Comparison of ENCODE assay signal across 30 mouse cellular contexts in genomic region chr1:53746001-53746400, GRCm38 (mm10). TPM values are rescaled to one million over a fixed set of nuclear protein-coding genes. Genes with fewer than 3 reads are reported as not detected.
"Had no signal": no experiment of that assay in that cellular context is flagged by ENCODE, and none has a peak within 500 bp of the region (broad histone marks: within the 10 kb centered on the region; RNA-seq: fewer than 3 reads in every experiment).

No protein-coding gene starts in this region.

- H3K9me3 ChIP-seq: heart, embryonic 13.5 days; heart, embryonic 15.5 days; hindbrain, embryonic 12.5 days; intestine, embryonic 15.5 days; limb, embryonic 10.5 days; limb, embryonic 12.5 days; liver, embryonic 13.5 days; liver, embryonic 15.5 days had no signal

- H3K27ac ChIP-seq: gastrocnemius, adult 2 months; heart, adult 2 months; heart, embryonic 13.5 days; heart, embryonic 15.5 days; hindbrain, embryonic 12.5 days; hindbrain, embryonic 14.5 days; intestine, embryonic 15.5 days; left cerebral cortex, adult 2 months; limb, embryonic 10.5 days; limb, embryonic 12.5 days; liver, embryonic 13.5 days; liver, embryonic 15.5 days had no signal

- ATAC-seq: hindbrain, embryonic 16.5 days; inflammation-experienced regulatory T-cells, adult 6 months; intestine, embryonic 15.5 days; intestine, postnatal 0 days; liver, postnatal 0 days had no signal

- DNase-seq: gastrocnemius, adult 2 months; gastrocnemius, postnatal 14 days; gastrocnemius, postnatal 36 days; heart, adult 11 months; heart, adult 2 months; heart, postnatal 14 days; heart, postnatal 36 days; kidney, adult 18-20 months; kidney, adult 8-10 months; kidney, postnatal 10 days; kidney, postnatal 36 days; layer of hippocampus, adult 9-11 months; liver; liver, embryonic 13.5 days; liver, postnatal 0 days had no signal

- H3K4me3 ChIP-seq: gastrocnemius, adult 2 months; heart, adult 2 months; heart, embryonic 13.5 days; heart, embryonic 15.5 days; hindbrain, embryonic 12.5 days; intestine, embryonic 15.5 days; left cerebral cortex, adult 2 months; limb, embryonic 10.5 days; limb, embryonic 12.5 days; liver, embryonic 13.5 days; liver, embryonic 15.5 days had no signal

- H3K36me3 ChIP-seq: heart, embryonic 13.5 days; heart, embryonic 15.5 days; hindbrain, embryonic 12.5 days; intestine, embryonic 15.5 days; limb, embryonic 10.5 days; limb, embryonic 12.5 days; liver, embryonic 13.5 days; liver, embryonic 15.5 days had no signal

- H3K9ac ChIP-seq: heart, embryonic 13.5 days; heart, embryonic 15.5 days; hindbrain, embryonic 12.5 days; hindbrain, embryonic 14.5 days; intestine, embryonic 15.5 days; limb, embryonic 12.5 days; liver, embryonic 13.5 days; liver, embryonic 15.5 days; liver, postnatal 0 days had no signal

- H3K4me2 ChIP-seq: heart, embryonic 11.5 days; heart, embryonic 13.5 days; heart, embryonic 15.5 days; hindbrain, embryonic 12.5 days; hindbrain, embryonic 14.5 days; intestine, embryonic 15.5 days; limb, embryonic 12.5 days; liver, embryonic 11.5 days; liver, embryonic 13.5 days; liver, embryonic 15.5 days had no signal

- H3K4me1 ChIP-seq: heart, embryonic 13.5 days; heart, embryonic 15.5 days; hindbrain, embryonic 12.5 days; intestine, embryonic 15.5 days; limb, embryonic 10.5 days; liver, embryonic 13.5 days; liver, embryonic 15.5 days had no signal

- H3K27me3 ChIP-seq: heart, embryonic 13.5 days; heart, embryonic 15.5 days; intestine, embryonic 15.5 days; limb, embryonic 12.5 days; liver, embryonic 13.5 days; liver, embryonic 15.5 days had no signal

RNA-seq across cellular contexts. Expression of gene Dnah7a, which starts 39.4 kb away (rescaled TPM):
- total RNA-seq: gastrocnemius, adult 2 months; gastrocnemius, postnatal 14 days; gastrocnemius, postnatal 36 days; hematopoietic stem cell, adult 5-6 weeks had no signal
- polyA plus RNA-seq: liver, embryonic 13.5 days; liver, embryonic 15.5 days; liver, postnatal 0 days had no signal
